Mouse (Mus musculus) spleen, postnatal 36 days (tissue): ENCODE measurements at regions not wholly inside any gene's neighbourhood (a gene's known extent, or its start where the extent isn't known, plus 50 kb on each side); places are given as distances from the start of the nearest gene placed in this dataset.

Experiments
- DNase-seq, 2 experiments: peaks; one replicate each; pipeline ENCODE4 v3.0.0; 2022; ENCODE audit warnings: low spot score in 2 of 2, mixed read lengths in 1 of 2

DNA sequence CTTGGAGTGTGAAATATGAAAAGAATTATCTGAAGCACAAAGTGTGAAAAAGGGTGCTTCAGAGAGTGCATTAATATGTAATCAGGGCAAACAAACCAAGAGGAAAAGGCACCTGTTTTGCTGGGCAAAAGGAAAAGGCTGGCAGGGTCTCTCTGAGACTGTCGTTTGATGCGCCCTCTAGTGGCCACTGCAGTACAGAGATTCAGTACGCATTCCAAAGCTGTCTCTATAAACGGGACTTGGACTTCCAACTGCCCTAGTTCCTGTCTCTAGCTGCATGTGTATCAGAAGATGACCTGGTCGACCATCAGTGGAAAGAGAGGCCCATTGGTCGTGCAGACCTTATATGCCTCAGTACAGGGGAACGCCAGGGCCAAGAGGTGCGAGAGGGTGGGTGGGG lies 58.7 kb upstream of the D16Ertd472e start:
- DNase-seq: peak; percentile 19 to 27

DNA sequence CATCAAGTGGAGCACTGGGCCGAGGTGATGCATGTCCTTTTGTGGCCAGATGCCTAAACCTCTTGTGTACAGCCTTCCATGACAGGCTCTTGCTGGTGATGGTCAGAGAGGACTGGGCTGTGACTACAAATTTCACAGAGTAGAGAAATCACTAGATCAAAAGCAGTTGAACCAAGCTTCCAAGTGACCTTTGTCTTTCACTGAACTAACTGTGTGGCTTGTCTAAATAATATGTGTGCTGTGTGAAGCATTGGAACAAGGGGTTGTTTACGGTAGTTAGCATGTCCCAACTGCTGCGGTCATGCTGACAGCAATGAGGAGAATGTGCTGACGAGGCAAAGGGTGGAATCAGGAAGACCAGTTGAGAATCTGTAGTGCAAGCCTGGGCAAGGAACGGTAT lies 55.3 kb upstream of the D16Ertd472e start:
- DNase-seq: no peak

DNA sequence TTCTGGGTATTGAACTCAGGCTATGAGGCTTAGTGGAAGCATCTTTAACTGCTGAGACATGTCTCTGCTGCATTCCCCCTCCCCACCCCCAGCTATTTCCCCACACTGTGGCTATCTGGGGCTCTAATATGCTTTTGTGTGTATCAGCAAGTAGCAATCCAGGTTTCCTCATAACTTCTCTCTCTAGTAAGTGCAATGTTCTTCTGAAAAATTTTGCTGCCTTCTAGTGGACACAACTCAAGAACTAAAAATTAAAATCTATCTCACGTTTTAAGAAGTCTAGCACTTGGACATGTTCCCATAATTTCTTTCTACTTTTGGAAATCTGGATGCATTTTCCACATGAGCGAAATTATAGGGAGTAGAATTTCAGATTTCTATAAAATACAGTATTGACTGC lies 50.3 kb upstream of the D16Ertd472e start:
- no peak for DNase-seq
